Mouse (Mus musculus): ENCODE results near the gene Fcgr4. TPM values are rescaled to one million over a fixed set of nuclear protein-coding genes. Genes with fewer than 3 reads are reported as not detected.
A peak's percentile ranks its signal among the peaks of the same experiment; 100 is the strongest.
"Not testable (repeated sequence)": the region's sequence is repeated elsewhere in the genome, so short reads cannot be mapped to it uniquely, and the experiment has no call there.

The Fcgr4 gene
- total RNA-seq, 2 experiments from 2014 or later = not detected

DNA sequence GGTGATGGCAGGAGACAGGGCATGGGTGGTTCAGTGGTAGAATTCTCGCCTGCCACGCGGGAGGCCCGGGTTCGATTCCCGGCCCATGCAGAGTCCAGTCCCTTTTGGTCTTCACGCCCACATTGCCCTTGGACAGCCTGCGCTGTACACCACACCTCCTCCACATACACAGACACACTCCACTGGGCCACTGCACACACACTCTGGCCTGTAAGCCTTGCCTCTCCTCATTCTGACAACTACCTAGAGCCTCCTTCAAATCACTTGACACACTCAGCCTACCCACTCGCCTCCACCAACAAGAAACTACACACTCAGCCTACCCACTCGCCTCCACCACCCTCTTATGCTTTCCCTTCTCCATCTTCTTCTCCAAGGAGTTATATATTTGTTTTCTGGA, 55.6 kb downstream of the Fcgr4 start:
- intact Hi-C loops (cut with DNase I) = not testable (repeated sequence)
- peak in 1 of 2 experiments; percentile 45 for DNase-seq (ENCODE audit: low spot score in 2 of 2)

DNA sequence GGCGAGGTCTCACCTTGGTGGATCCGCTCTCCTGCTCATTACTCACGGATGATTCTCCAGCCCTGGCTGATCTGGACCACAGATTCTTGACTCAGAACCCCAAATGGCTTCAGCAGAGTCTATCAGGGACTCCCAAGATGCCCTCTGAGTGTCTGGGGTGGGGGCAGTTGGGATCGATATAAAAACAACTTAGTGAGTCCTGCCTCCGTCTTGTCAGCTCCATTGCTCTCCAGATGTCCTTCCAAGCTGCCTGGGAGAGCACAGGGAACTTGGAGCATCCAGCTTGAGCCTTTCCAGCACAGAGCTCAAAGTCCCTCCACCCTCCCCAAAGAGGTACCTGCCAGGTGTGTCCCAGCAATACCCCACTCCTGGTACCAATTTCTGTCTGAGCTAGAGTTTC, 57.5 kb downstream of the Fcgr4 start:
- DNase-seq (ENCODE audit: low spot score in 2 of 2); intact Hi-C loops (cut with DNase I): not testable (repeated sequence)

DNA sequence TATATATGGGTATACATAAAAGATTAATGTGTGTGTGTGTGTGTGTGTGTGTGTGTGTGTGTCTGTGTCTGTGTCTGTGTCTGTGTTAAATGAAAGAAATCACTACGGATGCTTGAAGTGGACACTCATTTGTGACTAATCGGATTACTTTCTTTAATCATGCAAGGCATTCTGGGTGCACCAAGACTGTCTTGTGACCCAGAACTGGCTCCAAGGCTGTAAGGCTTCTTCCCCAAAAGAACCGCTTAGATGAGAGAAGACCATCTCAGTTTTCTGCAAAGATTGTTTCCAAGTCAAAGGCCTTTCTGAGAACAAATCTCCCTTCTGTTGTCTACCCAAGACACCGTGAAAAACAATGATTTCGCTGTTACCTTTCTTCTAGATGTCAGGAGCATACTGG, 58.5 kb downstream of the Fcgr4 start:
- intact Hi-C loops (cut with DNase I); DNase-seq (ENCODE audit: low spot score in 2 of 2): not testable (repeated sequence)

DNA sequence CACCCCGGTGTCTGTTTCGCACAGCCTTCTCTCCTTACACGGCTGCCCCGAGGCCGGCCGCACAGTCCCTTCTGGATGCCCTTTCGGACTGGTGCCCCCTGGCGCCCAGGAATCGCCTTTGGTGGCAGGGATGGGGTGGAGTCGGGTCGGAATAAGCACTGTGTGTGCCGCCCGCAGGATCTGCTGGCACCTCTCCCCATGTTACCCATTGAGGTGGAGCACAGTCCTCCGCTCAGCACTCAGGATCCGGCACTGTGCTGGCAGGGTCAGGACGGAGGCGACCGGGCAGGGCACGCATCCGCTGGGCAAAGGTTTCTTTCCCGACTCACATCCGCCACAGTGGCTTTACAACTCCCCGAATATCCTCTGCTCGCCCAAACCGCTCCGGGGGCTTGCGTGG, 59.2 kb downstream of the Fcgr4 start:
- intact Hi-C loops (cut with DNase I) = not testable (repeated sequence)
- peak in 1 of 2 experiments; percentile 28 for DNase-seq (ENCODE audit: low spot score in 2 of 2)

DNA sequence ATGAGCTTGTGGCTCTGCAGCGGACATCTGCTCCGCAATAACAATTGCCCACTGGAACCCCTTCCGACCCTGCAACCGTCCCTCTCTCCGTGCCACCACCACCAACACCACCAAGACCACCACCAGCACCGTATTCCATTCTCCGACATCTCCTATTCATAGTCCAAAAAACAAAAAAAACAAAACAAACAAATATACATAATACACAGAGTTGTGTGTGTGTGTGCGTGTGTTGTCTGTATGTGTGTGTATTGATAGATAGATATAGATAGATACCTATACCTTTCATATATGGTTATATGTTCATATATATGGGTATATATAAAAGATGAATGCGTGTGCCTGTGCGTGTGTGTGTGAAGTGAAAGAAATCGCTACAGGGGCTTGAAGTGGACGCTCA, 59.7 kb downstream of the Fcgr4 start:
- intact Hi-C loops (cut with DNase I); DNase-seq (ENCODE audit: low spot score in 2 of 2): not testable (repeated sequence)

DNA sequence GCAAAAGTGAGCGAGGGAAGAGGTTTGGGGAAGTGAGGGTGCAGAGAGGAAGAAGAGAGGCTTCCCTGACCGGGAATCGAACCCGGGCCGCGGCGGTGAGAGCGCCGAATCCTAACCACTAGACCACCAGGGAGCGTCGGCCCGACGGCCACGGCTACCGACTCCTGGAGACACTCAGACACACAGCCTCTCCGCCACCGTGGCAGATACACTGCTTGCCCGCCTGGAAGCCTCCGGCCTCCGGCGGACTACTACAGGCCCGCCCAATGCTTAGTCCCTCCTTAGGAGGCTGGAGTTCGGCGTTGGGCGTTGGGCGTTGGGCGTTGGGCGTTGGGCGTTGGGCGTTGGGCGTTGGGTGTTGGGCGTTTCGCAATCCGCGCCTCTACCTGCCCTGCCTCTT, 60.6 kb downstream of the Fcgr4 start:
- intact Hi-C loops (cut with DNase I); DNase-seq (ENCODE audit: low spot score in 2 of 2): not testable (repeated sequence)

Small RNA genes within 50 kb of the gene (microRNA-seq; reads per million reads assigned to microRNA genes)
- gene Gm27552 = 0 reads per million in 2 experiments
- 1.7 to 4.0 reads per million in 2 experiments for gene Mir6546

Other genes with a start within 250 kb of the Fcgr4 start
- 10 to 100 TPM; 33.2 to 34.6 TPM for gene Atf6, start 151.1 kb upstream of the Fcgr4 start, total RNA-seq (2021)
- gene Gm26620, start 133.9 kb upstream of the Fcgr4 start, total RNA-seq (2021) = under 1 TPM in 1 of 2 experiments, not detected in 1; 0.57 TPM
- 10 to 100 TPM; 14.3 to 15.9 TPM for gene Dusp12, start 133.4 kb upstream of the Fcgr4 start, total RNA-seq (2021)
- under 1 TPM in 1 of 2 experiments, not detected in 1; 0.53 TPM for gene Fcrlb, start 106.0 kb upstream of the Fcgr4 start, total RNA-seq (2021)
- gene Fcrla, start 91.3 kb upstream of the Fcgr4 start, total RNA-seq (2021) = not detected
- gene Fcgr2b, start 42.4 kb upstream of the Fcgr4 start, total RNA-seq (2021) = 1 to 10 TPM; 4.6 to 5.2 TPM
- 10 to 100 TPM; 10.3 to 10.8 TPM for gene Fcgr3, start 46.0 kb downstream of the Fcgr4 start, total RNA-seq (2021)
- gene Cfap126, start 95.0 kb downstream of the Fcgr4 start, total RNA-seq (2021) = under 1 TPM; 0.62 to 0.74 TPM
- gene Sdhc, start 131.7 kb downstream of the Fcgr4 start, total RNA-seq (2021) = 100 to 1,000 TPM; 211 to 216 TPM
- gene Mpz, start 131.8 kb downstream of the Fcgr4 start, total RNA-seq (2021) = not detected
- 10 to 100 TPM; 47.4 to 67.2 TPM for gene Pcp4l1, start 177.3 kb downstream of the Fcgr4 start, total RNA-seq (2021)
- gene Nr1i3, start 195.1 kb downstream of the Fcgr4 start, total RNA-seq (2021) = not detected
- gene Tomm40l, start 203.6 kb downstream of the Fcgr4 start, total RNA-seq (2021) = 10 to 100 TPM; 69.6 to 72.1 TPM
- gene Apoa2, start 206.1 kb downstream of the Fcgr4 start, total RNA-seq (2021) = 1 to 10 TPM; 1.6 to 4.9 TPM
- gene Fcer1g, start 215.4 kb downstream of the Fcgr4 start, total RNA-seq (2021) = 10 to 100 TPM; 11.1 to 16.0 TPM
- 10 to 100 TPM; 11.1 to 17.0 TPM for gene Adamts4, start 231.5 kb downstream of the Fcgr4 start, total RNA-seq (2021)
- 100 to 1,000 TPM; 265 to 285 TPM for gene Ndufs2, start 232.5 kb downstream of the Fcgr4 start, total RNA-seq (2021)